Mouse (Mus musculus): ENCODE results near the gene Hrct1.

The Hrct1 gene

DNA sequence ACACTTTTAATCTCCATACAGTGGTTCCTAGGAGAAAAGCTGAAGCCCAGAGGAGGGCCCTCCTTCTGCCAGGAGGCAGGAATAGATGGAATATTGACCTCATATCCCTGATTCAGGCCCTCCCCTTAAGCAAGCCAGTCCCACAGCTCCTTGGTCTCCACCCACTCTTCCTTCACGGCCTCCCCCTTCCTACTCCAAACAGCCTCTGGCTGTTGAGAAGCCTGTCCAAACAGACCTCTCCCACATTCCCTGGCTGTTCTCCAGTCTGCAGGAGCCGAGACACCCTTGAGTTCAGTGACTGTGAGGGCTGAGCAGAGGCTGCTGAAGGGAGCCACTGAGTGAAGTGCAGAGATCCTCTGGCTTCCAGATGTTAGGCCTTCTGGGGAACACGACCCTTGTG, at the start of gene Hrct1:
Hrct1 (plus strand) TSS at position 194 of the 400 bp plus-strand sequence.
- DNase-seq (ENCODE audit: low read depth, low spot score): peak; percentile 44

DNA sequence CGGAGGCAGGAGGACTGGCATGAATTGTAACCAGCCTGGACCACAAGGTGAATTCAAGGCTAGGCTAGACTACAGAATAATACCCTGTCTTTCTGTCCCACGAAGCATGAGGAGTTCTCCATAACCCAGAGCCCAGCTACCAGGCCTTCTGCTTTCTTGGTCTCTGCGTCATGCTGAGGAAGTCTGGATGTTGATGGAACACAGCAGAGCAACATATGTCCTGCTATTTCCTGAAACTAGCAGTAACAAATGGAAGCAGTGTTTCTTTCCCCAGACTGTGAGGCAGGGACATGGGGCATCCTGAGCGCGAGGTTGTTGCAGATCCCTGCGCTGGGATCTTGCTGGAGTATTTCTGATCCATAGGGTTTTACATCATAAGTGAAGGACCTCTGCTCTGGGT, 48.4 kb upstream of the Hrct1 start:
- DNase-seq (ENCODE audit: low read depth, low spot score): no peak

DNA sequence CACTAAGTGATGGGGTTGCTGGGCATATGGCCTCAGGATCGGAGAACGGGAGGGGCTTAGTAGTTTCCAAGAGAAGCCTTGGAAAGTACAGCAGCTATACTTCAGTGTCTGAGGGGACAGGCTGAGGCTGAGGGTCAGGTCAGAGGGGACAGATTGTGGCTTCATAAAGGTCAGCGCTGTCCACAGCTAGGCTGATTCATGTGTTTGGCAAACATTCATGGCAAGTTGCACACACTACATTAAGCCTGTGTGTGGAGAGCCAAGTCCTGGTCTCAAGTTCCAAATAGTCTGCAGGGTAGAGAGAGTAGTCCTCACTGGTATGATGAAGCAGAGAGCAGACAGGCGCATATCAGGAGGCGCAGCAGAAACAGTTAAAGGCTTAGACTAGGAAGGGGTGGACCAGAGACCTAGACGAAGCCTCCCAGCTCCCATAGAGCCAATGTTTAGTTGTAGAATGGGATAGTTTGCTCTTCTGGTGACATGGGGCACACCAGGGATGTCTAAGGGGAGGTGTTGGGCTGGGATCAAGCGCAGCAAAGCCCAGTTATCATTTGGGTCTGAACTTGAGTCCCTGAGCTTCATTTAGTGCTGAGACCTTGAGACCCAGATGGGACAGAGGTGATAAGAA, 47.5 kb upstream of the Hrct1 start:
- no peak for DNase-seq (ENCODE audit: low read depth, low spot score)

DNA sequence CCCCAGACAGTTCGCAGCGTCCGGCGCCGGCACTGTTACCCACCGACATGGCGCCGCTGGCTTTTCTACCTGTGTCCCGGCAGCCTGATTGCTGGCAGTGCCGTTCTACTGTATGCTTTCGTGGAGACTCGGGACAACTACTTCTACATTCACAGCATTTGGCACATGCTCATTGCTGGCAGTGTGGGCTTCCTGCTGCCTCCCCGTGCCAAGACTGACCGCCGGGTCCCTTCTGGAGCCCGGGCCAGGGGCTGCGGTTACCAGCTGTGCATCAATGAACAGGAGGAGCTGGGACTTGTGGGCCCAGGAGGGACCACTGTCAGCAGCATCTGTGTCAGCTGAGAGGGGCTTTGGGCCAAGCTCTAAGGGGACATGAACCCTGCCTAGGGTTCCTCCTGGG, 37.0 kb upstream of the Hrct1 start:
- DNase-seq (ENCODE audit: low read depth, low spot score): no peak

DNA sequence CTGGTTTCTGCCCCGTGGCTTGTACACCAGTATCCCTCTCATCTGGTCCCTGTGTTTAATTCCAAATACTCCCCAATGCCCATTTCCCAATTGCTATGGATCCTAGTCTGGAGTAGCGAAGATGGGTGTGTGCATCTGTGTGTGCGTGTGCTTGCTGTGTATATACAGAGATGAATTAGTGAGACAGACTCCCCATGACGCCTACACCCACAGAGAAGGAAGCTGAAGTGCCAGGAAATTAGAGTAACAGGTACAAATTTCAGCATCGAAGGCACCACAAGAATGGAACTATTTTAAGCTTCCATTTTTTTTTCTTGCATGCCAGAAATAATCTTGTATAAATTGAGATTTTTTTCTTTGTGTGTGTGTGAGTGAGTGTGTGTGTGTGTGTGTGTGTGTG, 36.0 kb upstream of the Hrct1 start:
- DNase-seq (ENCODE audit: low read depth, low spot score): no peak

DNA sequence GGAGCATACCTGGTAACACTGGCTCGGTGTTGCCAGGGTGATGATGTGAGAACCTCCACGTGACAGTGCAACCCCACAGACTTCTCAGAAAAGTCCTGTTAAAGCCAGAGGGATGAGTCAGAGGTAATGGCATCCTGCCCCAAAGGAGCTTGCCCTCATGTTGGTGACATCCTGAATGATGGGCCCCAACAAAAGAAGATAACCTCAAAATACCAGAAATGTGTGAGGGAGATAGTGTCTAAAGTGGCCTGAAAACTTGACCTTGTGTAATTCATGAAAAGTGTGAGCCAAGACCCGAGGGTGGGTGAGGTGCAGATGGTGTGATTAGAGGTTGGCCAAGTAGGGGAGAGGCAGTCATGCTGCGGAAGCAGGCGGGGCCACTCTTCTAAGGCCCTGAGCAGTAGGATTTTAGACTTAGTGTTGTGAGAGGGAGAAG, 33.2 kb upstream of the Hrct1 start:
- peak; percentile 25 for DNase-seq (ENCODE audit: low read depth, low spot score)

DNA sequence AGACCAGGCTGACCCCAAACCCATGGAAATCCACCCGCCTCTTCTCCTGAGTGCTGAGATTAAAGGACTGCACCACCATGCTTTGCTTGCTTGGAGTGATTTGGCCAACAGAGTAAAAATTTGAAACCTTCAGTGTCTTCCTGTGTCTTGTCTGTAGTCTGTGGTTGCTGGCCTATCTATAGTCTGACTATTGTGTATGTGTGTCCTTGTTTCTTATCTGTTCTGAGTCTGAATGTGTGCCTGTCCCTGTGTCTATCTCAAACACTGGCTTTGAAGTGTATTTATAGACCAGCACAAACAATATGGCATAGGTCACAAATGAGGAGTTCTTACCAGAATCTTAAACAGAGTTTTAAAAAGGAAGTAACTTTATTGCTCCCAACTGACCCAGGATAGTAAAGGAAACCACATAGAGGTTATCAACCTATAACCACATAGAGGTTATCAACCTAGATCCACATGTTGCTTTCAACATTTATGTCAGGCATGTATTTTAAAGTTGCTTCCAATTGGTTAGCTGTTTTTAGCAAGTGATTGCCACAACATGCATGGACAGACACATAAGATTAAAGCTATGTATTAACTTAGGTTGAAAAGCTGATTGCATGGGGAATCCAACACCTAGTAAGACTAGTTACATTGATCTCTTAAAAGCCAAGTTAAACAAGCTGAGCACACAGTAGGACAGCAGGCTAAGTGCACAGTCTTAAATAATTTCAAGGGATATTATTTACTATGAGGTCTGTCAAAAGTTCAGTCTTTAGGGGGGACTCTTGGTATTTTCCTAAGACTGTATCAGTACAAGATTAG, 32.3 kb upstream of the Hrct1 start:
- DNase-seq (ENCODE audit: low read depth, low spot score): no peak

DNA sequence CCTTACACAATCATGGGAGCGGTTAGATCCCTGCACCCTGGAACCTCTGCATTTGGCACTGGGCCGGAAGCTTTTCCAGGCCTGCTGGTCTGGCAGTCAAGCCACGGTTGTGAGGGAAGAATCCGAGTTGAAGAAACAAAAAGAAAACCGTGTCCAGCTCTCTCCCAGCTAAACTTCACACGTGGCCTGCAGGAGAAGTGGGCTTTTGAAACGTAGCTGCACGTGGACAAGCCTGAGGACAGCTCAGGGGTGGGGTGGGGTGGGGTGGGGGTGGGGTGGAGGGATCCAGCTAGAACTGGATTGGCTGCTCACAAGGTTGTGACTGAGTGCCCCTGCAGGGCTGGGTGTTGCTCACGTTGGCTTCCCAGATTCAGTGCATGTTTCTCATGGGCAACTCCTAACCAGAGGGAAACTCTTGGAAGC, 31.7 kb upstream of the Hrct1 start:
- DNase-seq (ENCODE audit: low read depth, low spot score): no peak

DNA sequence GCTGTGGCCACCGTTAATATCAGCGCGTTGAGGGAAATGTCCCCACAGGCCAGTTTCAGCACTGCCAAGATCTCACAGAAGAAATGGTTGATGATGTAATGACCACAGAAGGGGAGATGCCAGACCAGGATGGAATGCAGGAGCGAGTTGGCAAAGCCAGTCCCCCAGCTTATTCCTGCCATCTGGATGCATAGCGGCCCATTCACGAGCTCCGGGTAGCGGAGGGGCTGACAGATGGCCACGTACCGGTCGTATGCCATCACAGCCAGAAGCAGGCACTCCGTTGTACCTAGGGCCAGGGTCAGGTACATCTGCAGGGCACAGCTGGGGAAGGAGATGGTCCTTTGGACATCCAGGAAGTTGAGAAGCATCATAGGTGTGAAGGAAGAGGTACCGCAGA, 30.4 kb upstream of the Hrct1 start:
- DNase-seq (ENCODE audit: low read depth, low spot score): no peak

DNA sequence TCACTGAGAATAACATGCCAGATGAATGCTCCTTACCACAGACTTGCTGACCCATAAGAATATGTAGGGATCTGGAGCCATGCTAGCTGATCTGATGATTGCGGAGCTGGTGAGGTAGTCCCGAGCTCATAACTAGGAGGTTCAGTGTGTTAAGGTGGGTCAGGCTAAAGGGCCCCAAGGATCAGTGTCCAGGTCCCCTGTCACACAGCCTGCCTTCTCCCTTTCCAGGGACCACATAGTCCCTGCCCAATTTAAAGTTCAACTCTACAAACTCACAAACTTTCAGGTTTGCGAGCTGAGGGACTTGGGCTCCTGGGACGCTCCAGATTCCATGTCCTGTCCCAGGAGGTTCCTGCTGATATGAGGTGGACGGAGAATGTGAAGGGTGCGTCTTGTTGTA, 26.3 kb upstream of the Hrct1 start, which contains the start of gene Olfr70:
Olfr70 (minus strand) TSS at position 101 of the 400 bp plus-strand sequence.
- no peak for DNase-seq (ENCODE audit: low read depth, low spot score)

DNA sequence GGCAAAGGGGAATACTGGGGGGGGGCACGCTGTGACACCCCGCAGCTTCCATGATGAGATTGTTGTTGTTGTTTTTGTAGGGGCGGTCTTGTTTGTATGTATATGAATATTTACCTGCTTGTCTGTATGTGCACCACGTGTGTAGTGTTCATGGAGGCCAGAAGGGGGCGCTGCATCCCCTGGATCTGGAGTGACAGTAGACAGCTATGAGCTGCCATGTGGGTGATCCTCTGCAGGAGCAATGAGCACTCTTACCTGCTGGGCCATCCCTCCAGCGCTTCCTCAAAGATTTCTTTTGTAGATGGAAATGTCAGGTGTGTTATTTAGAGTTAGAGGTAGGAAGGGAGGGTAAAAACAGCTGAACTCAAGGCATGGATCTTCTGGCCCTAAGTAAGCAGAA, 23.5 kb upstream of the Hrct1 start:
- DNase-seq (ENCODE audit: low read depth, low spot score): peak; percentile 80

DNA sequence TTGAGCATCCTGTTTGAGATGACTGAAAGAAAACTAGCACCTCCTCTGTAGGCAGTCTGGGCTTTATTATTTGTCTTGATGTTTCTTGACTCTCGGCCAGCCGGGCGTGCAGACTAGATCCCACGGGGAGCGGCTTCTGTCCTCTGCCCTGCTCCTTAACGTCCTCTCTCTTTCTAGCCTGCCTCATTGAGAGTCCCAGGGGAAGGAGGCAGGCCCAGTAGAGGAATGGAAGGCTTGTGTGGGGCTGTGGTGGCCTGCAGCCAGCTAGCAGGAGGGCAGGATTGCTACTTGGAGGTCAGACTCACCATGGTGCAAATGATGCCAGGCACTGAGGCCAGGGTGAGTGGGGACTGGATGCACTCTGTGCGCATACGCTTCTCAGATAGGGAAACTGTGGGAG, 23.1 kb upstream of the Hrct1 start:
- DNase-seq (ENCODE audit: low read depth, low spot score): no peak

DNA sequence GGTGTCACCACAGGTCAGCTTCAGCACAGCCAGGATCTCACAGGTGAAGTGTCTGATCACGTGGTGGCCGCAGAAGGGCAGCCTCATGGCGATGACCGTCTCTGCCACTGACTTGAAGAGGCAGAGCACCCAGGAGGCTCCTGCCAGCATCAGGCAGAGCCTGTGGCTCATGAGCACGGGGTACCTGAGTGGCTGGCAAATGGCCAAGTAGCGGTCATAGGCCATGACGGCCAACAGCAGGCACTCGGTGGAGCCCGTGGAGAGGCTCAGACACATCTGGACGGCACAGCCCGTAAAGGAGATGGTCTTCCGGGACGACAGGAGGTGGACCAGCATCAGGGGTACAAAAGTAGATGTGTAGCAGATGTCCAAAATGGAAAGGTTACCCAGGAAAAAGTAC, 21.0 kb upstream of the Hrct1 start:
- DNase-seq (ENCODE audit: low read depth, low spot score): no peak

DNA sequence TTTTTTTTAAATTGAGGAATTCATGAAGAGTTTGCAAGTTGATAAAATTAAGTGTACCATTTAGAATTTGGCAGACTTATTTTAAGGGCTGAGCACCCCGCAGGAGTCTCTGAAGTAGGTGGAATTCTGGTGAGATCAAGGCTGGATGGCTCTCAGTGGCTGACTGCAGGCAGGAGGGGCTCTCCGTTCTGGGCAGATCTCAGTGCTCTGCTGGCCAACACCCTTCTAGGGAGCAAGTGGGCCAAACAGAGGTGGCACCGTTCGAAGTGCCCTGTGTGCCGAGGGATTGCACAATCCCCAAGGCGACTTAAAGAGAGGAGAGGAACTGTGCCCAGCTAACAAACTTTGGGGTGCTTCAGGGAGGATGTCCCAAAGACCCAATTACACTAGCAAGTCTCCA, 17.1 kb upstream of the Hrct1 start, which contains the start of gene Olfr71:
Olfr71 (minus strand) TSS at position 387 of the 400 bp plus-strand sequence.
- no peak for DNase-seq (ENCODE audit: low read depth, low spot score)

DNA sequence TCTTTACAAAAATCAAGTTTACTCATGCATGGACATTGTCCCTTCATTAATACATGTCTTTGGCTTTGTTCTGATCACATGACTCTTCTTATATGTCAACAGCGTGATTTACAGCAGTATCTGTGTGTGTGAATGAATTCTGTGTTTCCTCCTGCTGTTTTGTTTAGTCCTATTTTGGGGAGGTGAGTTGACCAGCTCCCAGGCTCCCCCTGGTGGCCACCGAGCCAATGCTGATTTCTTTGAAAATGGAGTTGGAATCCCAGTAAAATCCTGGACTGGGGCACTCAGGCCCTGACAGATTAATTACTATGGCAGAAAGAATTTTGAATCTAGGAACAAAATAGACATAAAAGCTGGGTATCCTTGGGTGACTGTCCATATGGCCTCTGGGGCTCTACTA, 15.2 kb upstream of the Hrct1 start:
- DNase-seq (ENCODE audit: low read depth, low spot score): peak; percentile 65

DNA sequence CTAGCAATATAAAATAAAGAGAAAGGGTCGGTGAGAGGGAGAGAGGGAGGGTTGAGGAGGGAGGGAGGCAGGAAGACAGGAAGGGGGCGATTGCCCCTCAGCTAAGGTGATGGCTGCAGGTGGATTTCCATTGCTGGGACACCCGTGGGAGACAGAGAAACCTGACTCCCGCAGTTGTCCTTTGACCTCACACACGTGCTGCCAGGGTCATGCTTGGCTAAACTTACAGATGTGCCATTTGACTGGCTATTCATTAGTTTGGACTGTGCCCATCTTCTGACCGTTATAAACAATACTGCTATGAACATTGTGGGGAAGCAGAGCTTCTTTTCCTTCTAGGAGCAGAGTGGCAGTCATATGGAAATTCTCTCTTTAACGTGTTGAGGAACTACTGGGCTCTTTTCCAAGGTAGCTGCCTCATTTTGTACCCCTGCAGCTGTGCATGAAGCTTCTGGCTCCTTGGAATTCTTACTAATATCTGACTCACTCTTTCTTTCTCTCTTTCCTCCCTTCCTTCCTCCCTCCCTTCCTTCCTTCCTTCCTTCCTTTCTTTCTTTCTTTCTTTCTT, 13.3 kb upstream of the Hrct1 start:
- DNase-seq (ENCODE audit: low read depth, low spot score): no peak

DNA sequence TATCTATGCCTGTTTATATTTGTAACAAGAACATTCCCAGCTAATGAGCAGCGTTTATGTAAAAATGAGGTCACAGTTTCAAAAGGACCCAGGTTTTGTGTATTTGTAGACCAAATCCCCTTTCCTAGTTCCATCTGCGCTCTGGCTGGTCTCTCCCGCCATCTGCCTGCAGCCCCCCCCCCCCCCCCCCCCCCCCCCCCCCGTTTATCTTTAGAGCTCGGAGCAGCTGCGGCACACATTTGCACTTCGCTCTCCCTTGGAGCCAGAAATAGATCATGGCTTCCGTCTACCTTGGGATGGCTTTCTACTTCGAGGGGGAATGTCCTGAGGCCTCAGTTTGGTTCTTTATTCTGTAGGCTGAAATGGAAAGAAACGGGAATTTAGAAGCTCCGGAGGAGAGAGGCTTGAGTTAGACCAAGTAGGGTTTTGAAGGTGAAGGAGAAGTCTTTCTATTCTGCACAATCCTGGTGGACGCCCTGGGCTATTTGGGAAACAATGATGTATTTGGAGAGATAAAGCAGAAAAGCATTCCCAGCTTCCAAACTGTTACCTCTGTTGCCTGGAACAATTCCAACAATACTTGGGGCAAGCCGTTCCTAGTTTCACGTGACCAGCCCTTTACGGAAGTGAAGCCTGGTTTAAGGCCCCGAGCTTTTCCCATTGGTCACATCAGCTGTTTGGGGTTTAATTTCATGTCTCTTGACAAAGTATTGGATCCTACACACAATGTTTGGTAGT, 6.3 kb upstream of the Hrct1 start:
- peak; percentile 56 for DNase-seq (ENCODE audit: low read depth, low spot score)

DNA sequence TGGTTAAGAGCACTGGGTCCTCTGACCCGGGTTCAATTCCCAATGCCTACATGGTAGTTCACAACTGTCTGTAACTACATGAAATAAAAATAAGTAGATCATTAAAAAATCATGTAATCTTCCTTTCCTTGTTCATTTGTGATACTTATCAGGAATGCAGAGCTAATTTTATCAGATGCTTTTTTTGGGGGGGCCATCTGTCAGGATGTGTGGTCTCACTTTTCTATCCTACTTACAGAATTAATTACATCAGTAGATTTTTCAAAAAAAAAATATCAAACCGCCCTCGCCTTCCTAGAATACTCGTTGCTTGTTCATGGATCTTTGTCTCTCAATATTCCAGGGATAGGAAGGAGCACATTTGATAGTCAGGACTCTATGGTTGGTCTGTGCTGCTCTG, 4.8 kb upstream of the Hrct1 start:
- no peak for DNase-seq (ENCODE audit: low read depth, low spot score)

DNA sequence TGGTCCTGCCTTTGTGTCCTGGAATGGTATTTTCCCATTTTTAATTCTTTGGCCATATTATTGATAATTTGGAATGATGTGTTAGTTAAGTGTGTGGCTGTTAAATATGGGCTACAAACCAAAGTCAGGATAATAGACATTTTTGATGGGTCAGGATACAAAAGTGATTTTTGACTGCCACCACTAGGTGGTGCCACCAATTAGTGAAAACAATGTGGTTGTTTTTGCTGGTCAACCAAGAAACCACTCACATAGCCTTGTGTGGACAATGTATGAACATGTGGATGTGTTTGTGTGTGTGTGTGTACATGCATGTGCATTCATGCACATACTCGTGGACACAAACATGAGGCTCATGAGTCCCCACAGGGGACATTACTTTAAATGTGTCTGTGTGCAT, 2.2 kb upstream of the Hrct1 start:
- peak; percentile 56 for DNase-seq (ENCODE audit: low read depth, low spot score)

DNA sequence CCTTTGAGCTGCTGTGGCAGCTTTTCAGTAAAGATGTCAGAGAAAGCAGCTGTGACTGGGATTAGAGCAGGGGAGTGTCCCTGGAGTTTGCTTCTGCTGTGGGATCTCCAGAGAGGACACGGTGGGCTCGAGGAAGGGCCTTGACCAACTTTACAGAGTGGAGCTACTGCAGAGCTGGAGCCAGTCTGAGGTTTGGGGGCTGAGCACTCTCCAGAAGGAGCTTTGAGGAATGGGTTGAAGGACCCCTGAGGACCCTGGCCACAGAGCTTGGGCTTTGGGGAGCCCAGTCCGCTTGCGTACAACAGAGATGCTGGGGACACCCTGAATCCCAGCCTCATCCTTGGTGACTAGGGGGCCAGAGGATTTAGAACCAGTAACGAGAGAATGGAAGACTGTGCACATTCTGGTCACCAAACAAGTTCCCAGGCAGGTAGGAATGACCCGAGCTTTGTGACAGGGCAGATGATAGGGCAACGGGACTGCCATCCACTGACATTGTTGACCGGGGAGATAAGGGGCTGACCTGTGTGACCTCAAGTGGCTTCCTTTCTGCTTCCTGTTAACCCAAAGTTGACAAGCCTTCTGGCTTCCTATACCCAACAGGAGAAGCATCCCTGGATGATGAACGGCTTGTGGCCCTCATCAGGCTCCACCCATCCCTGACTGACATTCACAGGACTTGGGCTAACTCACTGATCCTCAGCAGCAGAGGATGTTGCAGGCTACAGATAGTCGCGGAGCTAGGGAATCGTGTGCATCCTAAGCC, 577 bp upstream of the Hrct1 start:
- DNase-seq (ENCODE audit: low read depth, low spot score): no peak
